9 mouse cellular contexts compared by ENCODE assay signal in genomic region chr4:71488663-71489161, GRCm38 (mm10).
DNase-seq lines count a peak whose midpoint lies in the region; ATAC-seq and TF ChIP-seq lines count a peak whose summit lies in the region.
"Had no signal": no experiment of that assay in that cellular context is flagged by ENCODE, and none has a peak within 500 bp of the region (broad histone marks: within the 10 kb centered on the region; RNA-seq: fewer than 3 reads in every experiment).

No protein-coding gene starts in this region.

- H3K27ac ChIP-seq in midbrain, postnatal 0 days (ENCODE audit: low read depth, low read length), result no peak overlapping the region
- H3K27ac ChIP-seq in midbrain, embryonic 15.5 days, result no peak overlapping the region
- no peak overlapping the region for H3K27ac ChIP-seq in hindbrain, embryonic 16.5 days (ENCODE audit: low read depth, low read length)
- H3K27ac ChIP-seq: macrophage had no signal

- TF ChIP-seq CTCF in midbrain, postnatal 0 days (IDR thresholded peaks at IDR 0.05), result no peak

- WGBS in midbrain, postnatal 0 days, result 28% methylated on average over 2 of the region's 2 CpGs
- WGBS in midbrain, embryonic 15.5 days, result 39% methylated on average over 2 of the region's 2 CpGs
- WGBS in hindbrain, embryonic 16.5 days, result 26% methylated on average over 2 of the region's 2 CpGs

- no peak overlapping the region for H3K4me3 ChIP-seq in midbrain, postnatal 0 days (ENCODE audit: low read depth, low read length)
- no peak overlapping the region for H3K4me3 ChIP-seq in midbrain, embryonic 15.5 days
- H3K4me3 ChIP-seq in hindbrain, embryonic 16.5 days (ENCODE audit: low read length), result no peak overlapping the region

- no peak for DNase-seq in frontal cortex, adult 2 months (ENCODE audit: extremely low spot score in 1 of 2, low spot score in 1 of 2)
- peak; percentile 35 for DNase-seq in midbrain, postnatal 0 days (ENCODE audit: low spot score)
- DNase-seq in kidney, adult 11 months, result peak; percentile 3
- peak; percentile 5 for DNase-seq in lung, postnatal 14 days

- H3K4me1 ChIP-seq in midbrain, postnatal 0 days (ENCODE audit: insufficient read depth, low read length), result no peaks in the 10 kb centered on the region
- peaks cover 19% of the 10 kb centered on the region for H3K4me1 ChIP-seq in midbrain, embryonic 15.5 days
- H3K4me1 ChIP-seq in hindbrain, embryonic 16.5 days (ENCODE audit: control insufficient read depth, insufficient read depth, low read depth, low read length), result peaks cover 8% of the 10 kb centered on the region

- H3K36me3 ChIP-seq in midbrain, postnatal 0 days (ENCODE audit: insufficient read depth, low read length), result no peaks in the 10 kb centered on the region
- no peaks in the 10 kb centered on the region for H3K36me3 ChIP-seq in midbrain, embryonic 15.5 days (replicated peaks)
- no peaks in the 10 kb centered on the region for H3K36me3 ChIP-seq in hindbrain, embryonic 16.5 days (ENCODE audit: control insufficient read depth, insufficient read depth, low read length)

- H3K4me2 ChIP-seq in midbrain, postnatal 0 days (ENCODE audit: low read depth, low read length, poor library complexity, severe bottlenecking), result no peak overlapping the region
- no peak overlapping the region for H3K4me2 ChIP-seq in midbrain, embryonic 15.5 days
- H3K4me2 ChIP-seq in hindbrain, embryonic 16.5 days (ENCODE audit: low read length), result no peak overlapping the region

- no peak overlapping the region for H3K9ac ChIP-seq in midbrain, postnatal 0 days (replicated peaks; ENCODE audit: low read length, poor library complexity, severe bottlenecking)
- no peak overlapping the region for H3K9ac ChIP-seq in midbrain, embryonic 15.5 days
- H3K9ac ChIP-seq in hindbrain, embryonic 16.5 days (ENCODE audit: low read depth, low read length), result no peak overlapping the region

- peak; percentile 68 for ATAC-seq in frontal cortex, adult (ENCODE audit: low TSS enrichment)
- no peak for ATAC-seq in midbrain, postnatal 0 days (ENCODE audit: low FRiP score)
- ATAC-seq in midbrain, embryonic 15.5 days (replicated peaks), result no peak
- ATAC-seq in inflammation-experienced regulatory T-cells, adult 6 months, result no peak
- ATAC-seq in hindbrain, embryonic 16.5 days, result no peak

- no peaks in the 10 kb centered on the region for H3K27me3 ChIP-seq in midbrain, postnatal 0 days (ENCODE audit: insufficient read depth, low read length)
- H3K27me3 ChIP-seq in midbrain, embryonic 15.5 days (replicated peaks), result no peaks in the 10 kb centered on the region
- no peaks in the 10 kb centered on the region; the same call in 1 of the 2 replicates for H3K27me3 ChIP-seq in hindbrain, embryonic 16.5 days (replicated peaks; ENCODE audit: control insufficient read depth, insufficient read depth, low read length)

- H3K9me3 ChIP-seq in midbrain, postnatal 0 days (ENCODE audit: low read length), result no peaks in the 10 kb centered on the region
- H3K9me3 ChIP-seq in midbrain, embryonic 15.5 days, result no peaks in the 10 kb centered on the region
- H3K9me3 ChIP-seq in hindbrain, embryonic 16.5 days (ENCODE audit: control insufficient read depth, low read length), result no peaks in the 10 kb centered on the region

Comparison
In these comparisons a context has a peak if more than half of its experiments do, and no peak if none do; other contexts are left out.
1. DNase-seq: peak in midbrain, postnatal 0 days (single experiment), kidney, adult 11 months (single experiment) and lung, postnatal 14 days (single experiment); none in frontal cortex, adult 2 months (0 of 2).